Mouse (Mus musculus): Measurements from ENCODE around the gene 2310007B03Rik. TPM values are rescaled to one million over a fixed set of nuclear protein-coding genes. Genes with fewer than 3 reads are reported as not detected.

2310007B03Rik gene
- total RNA-seq, 1 experiment from 2014 or later: not detected

GRCm38 (mm10) chr1:93101571-93102061, 59.1 kb downstream of the 2310007B03Rik start, which contains the start of gene Kif1a:
Gene Kif1a, minus strand, starts transcription at chr1:93101951.
- peak; percentile 62 for DNase-seq

Other genes with a start within 250 kb of the 2310007B03Rik start
- 25.3 and 28.8 TPM in 2 replicates for gene Capn10, start 226.6 kb downstream of the 2310007B03Rik start, total RNA-seq (2021)
- 0.33 and 0.49 TPM in 2 replicates for gene Gpr35, start 210.1 kb downstream of the 2310007B03Rik start, total RNA-seq (2021)
- gene Aqp12, start 154.6 kb downstream of the 2310007B03Rik start, total RNA-seq (2021): not detected in 2 replicates
- gene Kif1a, start 59.0 kb downstream of the 2310007B03Rik start, total RNA-seq (2021): 15.6 and 26.0 TPM in 2 replicates
- 3.6 TPM in 1 of 2 replicates, not detected in the other for gene Agxt, start 25.7 kb downstream of the 2310007B03Rik start, total RNA-seq (2021)
- gene Crocc2, start 7.8 kb upstream of the 2310007B03Rik start, total RNA-seq (2021): 0.03 TPM in 1 of 2 replicates, not detected in the other
- 32.5 and 34.1 TPM in 2 replicates for gene Sned1, start 74.9 kb upstream of the 2310007B03Rik start, total RNA-seq (2021)
- gene Mterf4, start 145.0 kb upstream of the 2310007B03Rik start, total RNA-seq (2021): 28.1 and 29.6 TPM in 2 replicates
- gene Ppp1r7, start 181.9 kb upstream of the 2310007B03Rik start, total RNA-seq (2021): 14.9 and 31.2 TPM in 2 replicates
- gene Pask, start 182.5 kb upstream of the 2310007B03Rik start, total RNA-seq (2021): 4.1 and 6.3 TPM in 2 replicates
- gene Ano7, start 213.0 kb upstream of the 2310007B03Rik start, total RNA-seq (2021): not detected in 2 replicates